Mouse (Mus musculus) limb, embryonic 14.5 days (tissue): Measurements from ENCODE around the gene Neu1. TPM values are rescaled to one million over a fixed set of nuclear protein-coding genes. Genes with fewer than 3 reads are reported as not detected.

Experiments used
- ATAC-seq: fragments of 200-750 bp; cut with Nextera tagmentation; 2 replicates; pipeline ENCODE4 v1.8.0; 2017; ENCODE audit warnings: low read depth, moderate number of reproducible peaks, moderate TSS enrichment; ENCODE audit not compliant: low FRiP score
- DNase-seq: peaks from one replicate; pipeline ENCODE4 v3.0.0-alpha.2; 2015; ENCODE audit warnings: low spot score
- H3K27ac ChIP-seq: fragments of 300-500 bp; sonication (generic); replicated peaks from 2 replicates; pipeline ENCODE4 v1.5.1; 2014; ENCODE audit warnings: low read depth, mild to moderate bottlenecking, low read length, moderate library complexity, mixed read lengths
- H3K27me3 ChIP-seq: fragments of 300-500 bp; sonication (generic); 2 replicates; pipeline ENCODE4 v1.6.1; 2014; ENCODE audit warnings: low read length, mixed read lengths; ENCODE audit not compliant: control insufficient read depth, insufficient read depth
- H3K36me3 ChIP-seq: fragments of 300-500 bp; sonication (generic); 2 replicates; pipeline ENCODE4 v1.6.1; 2014; ENCODE audit warnings: mild to moderate bottlenecking, low read length, moderate library complexity, mixed read lengths; ENCODE audit not compliant: control insufficient read depth, insufficient read depth
- H3K4me1 ChIP-seq: fragments of 300-500 bp; sonication (generic); 2 replicates; pipeline ENCODE4 v1.6.1; 2014; ENCODE audit warnings: antibody characterized with exemption, low read length, mixed read lengths; ENCODE audit not compliant: control insufficient read depth, insufficient read depth
- H3K4me2 ChIP-seq: fragments of 300-500 bp; sonication (generic); replicated peaks from 2 replicates; pipeline ENCODE4 v1.6.1; 2014; ENCODE audit warnings: low read depth, mild to moderate bottlenecking, low read length, moderate library complexity; ENCODE audit not compliant: severe bottlenecking
- H3K4me3 ChIP-seq: fragments of 300-500 bp; sonication (generic); replicated peaks from 2 replicates; pipeline ENCODE4 v1.5.1; 2014; ENCODE audit warnings: low read length
- H3K9ac ChIP-seq: fragments of 300-500 bp; sonication (generic); 2 replicates; pipeline ENCODE4 v1.6.1; 2014; ENCODE audit warnings: mild to moderate bottlenecking, low read depth, low read length, moderate library complexity; ENCODE audit not compliant: severe bottlenecking
- H3K9me3 ChIP-seq: fragments of 300-500 bp; sonication (generic); 2 replicates; pipeline ENCODE4 v1.6.1; 2016; ENCODE audit warnings: low read length; ENCODE audit not compliant: control insufficient read depth
- POLR2A ChIP-seq: fragments of 200-500 bp; IDR thresholded peaks from 2 replicates; pipeline ENCODE4 v1.8.0; 2012; ENCODE audit warnings: inconsistent platforms, mild to moderate bottlenecking, moderate library complexity, borderline replicate concordance; ENCODE audit not compliant: insufficient read depth, insufficient read length; ENCODE audit errors: extremely low read depth
- WGBS: fragments of 180-500 bp; shearing (Covaris S2); extraction: QIAGEN DNeasy Blood & Tissue Kit; methylation state at CpG from one replicate; pipeline ENCODE4 v1.1.7; 2014; 5-methylcytosine and 5-hydroxymethylcytosine counted together
- polyA plus RNA-seq, 2 experiments: library from polyadenylated mRNA; depleted of rRNA in 1 of 2; stranded (reverse) in 1 of 2; unstranded in 1 of 2; fragments of >200 nt; fragmentation: Nextera tagmentation in 1 of 2; extraction: Ambion mirVana in 1 of 2; gene quantifications; 2 replicates each; pipeline versions ENCODE4 v1.2.1 to v1.2.3; 2012 to 2014

Gene Neu1
- polyA plus RNA-seq, 2 experiments, result 18.2 to 19.3 TPM

- H3K4me3 ChIP-seq, result no peak overlapping the region
- ATAC-seq, result no peak
- DNase-seq, result no peak
- peaks cover 6% of the 10 kb centered on the region for H3K4me1 ChIP-seq
- H3K36me3 ChIP-seq, result no peaks in the 10 kb centered on the region
- WGBS, result 69% methylated on average over 3 of the region's 3 CpGs
- no peak overlapping the region for H3K4me2 ChIP-seq
- H3K27me3 ChIP-seq, result no peaks in the 10 kb centered on the region
- no peak for TF ChIP-seq POLR2A
- no peaks in the 10 kb centered on the region for H3K9me3 ChIP-seq
- no peak overlapping the region for H3K27ac ChIP-seq
- H3K9ac ChIP-seq, result no peak overlapping the region
These were observed 44.8 kb downstream of the Neu1 start for GRCm38 (mm10) chr17:34975581-34976492.

GRCm38 (mm10) chr17:34977000-34977399, 45.9 kb downstream of the Neu1 start:
- Histone ChIP-seq H3K27me3 (no peaks in the 10 kb centered on the region), H3K27ac (no peak overlapping the region), H3K36me3 (no peaks in the 10 kb centered on the region), H3K4me3 (no peak overlapping the region), H3K4me1 (peaks cover 10% of the 10 kb centered on the region), H3K9me3 (no peaks in the 10 kb centered on the region), H3K4me2 (no peak overlapping the region), H3K9ac (no peak overlapping the region)
- ATAC-seq, result no peak
- 93% methylated on average over 20 of the region's 20 CpGs for WGBS
- TF ChIP-seq POLR2A, result no peak
- DNase-seq, result no peak

- TF ChIP-seq POLR2A, result no peak
These were observed 47.2 kb downstream of the Neu1 start for GRCm38 (mm10) chr17:34978239-34978638.

GRCm38 (mm10) chr17:34979631-34980030, 48.6 kb downstream of the Neu1 start:
- no peak for TF ChIP-seq POLR2A
- H3K4me2 ChIP-seq, result no peak overlapping the region
- no peak overlapping the region for H3K4me3 ChIP-seq
- no peaks in the 10 kb centered on the region for H3K27me3 ChIP-seq
- DNase-seq, result no peak
- H3K9ac ChIP-seq, result no peak overlapping the region
- 88% methylated on average over 4 of the region's 4 CpGs for WGBS
- no peaks in the 10 kb centered on the region for H3K36me3 ChIP-seq
- no peaks in the 10 kb centered on the region for H3K9me3 ChIP-seq
- peaks cover 8% of the 10 kb centered on the region for H3K4me1 ChIP-seq
- no peak overlapping the region for H3K27ac ChIP-seq
- no peak for ATAC-seq

More at GRCm38 (mm10) chr17:34978239-34978638, 47.2 kb downstream of the Neu1 start:
- 90% methylated on average over 27 of the region's 27 CpGs for WGBS
- Histone ChIP-seq H3K4me2 (no peak overlapping the region), H3K4me3 (no peak overlapping the region), H3K9ac (no peak overlapping the region), H3K4me1 (peaks cover 8% of the 10 kb centered on the region), H3K27me3 (no peaks in the 10 kb centered on the region), H3K9me3 (no peaks in the 10 kb centered on the region), H3K27ac (no peak overlapping the region), H3K36me3 (no peaks in the 10 kb centered on the region)
- no peak for ATAC-seq
- no peak for DNase-seq

GRCm38 (mm10) chr17:34980655-34981054, 49.6 kb downstream of the Neu1 start:
- H3K4me2 ChIP-seq, result peak overlapping the region; percentile 66
- H3K4me3 ChIP-seq, result peak overlapping the region; percentile 86
- ATAC-seq (no peak), DNase-seq (peak; percentile 75)
- no peaks in the 10 kb centered on the region for H3K9me3 ChIP-seq
- H3K27me3 ChIP-seq, result no peaks in the 10 kb centered on the region
- peaks cover 8% of the 10 kb centered on the region for H3K4me1 ChIP-seq
- H3K9ac ChIP-seq, result peak overlapping the region; percentile 91
- peak overlapping the region; percentile 98; the same call in 1 of the 2 replicates for H3K27ac ChIP-seq
- peaks cover 9% of the 10 kb centered on the region for H3K36me3 ChIP-seq
- WGBS, result 16% methylated on average over 2 of the region's 2 CpGs
- TF ChIP-seq POLR2A, result no peak
